Mouse (Mus musculus) olfactory bulb, adult 2 months (tissue): ENCODE measurements at regions not wholly inside any gene's neighbourhood (a gene's known extent, or its start where the extent isn't known, plus 50 kb on each side); places are given as distances from the start of the nearest gene placed in this dataset.

Experiments
- CTCF ChIP-seq: fragments of 200-500 bp; IDR thresholded peaks from 2 replicates; pipeline ENCODE4 v1.5.1; 2012; ENCODE audit warnings: low read depth, mild to moderate bottlenecking, low read length, moderate library complexity; ENCODE audit not compliant: insufficient read depth
- POLR2A ChIP-seq: fragments of 200-500 bp; IDR thresholded peaks from 2 replicates; pipeline ENCODE4 v1.6.1; 2012; ENCODE audit warnings: mild to moderate bottlenecking, low read depth, low read length, moderate library complexity; ENCODE audit not compliant: insufficient read depth

GRCm38 (mm10) chr14:99537286-99537685 is 238.8 kb downstream of the Klf5 start:
- TF ChIP-seq CTCF: no peak
- TF ChIP-seq POLR2A: no peak
